Mouse (Mus musculus): ENCODE measurements around the gene Snrpb2.
A peak's percentile ranks its signal among the peaks of the same experiment; 100 is the strongest.

The Snrpb2 gene

DNA sequence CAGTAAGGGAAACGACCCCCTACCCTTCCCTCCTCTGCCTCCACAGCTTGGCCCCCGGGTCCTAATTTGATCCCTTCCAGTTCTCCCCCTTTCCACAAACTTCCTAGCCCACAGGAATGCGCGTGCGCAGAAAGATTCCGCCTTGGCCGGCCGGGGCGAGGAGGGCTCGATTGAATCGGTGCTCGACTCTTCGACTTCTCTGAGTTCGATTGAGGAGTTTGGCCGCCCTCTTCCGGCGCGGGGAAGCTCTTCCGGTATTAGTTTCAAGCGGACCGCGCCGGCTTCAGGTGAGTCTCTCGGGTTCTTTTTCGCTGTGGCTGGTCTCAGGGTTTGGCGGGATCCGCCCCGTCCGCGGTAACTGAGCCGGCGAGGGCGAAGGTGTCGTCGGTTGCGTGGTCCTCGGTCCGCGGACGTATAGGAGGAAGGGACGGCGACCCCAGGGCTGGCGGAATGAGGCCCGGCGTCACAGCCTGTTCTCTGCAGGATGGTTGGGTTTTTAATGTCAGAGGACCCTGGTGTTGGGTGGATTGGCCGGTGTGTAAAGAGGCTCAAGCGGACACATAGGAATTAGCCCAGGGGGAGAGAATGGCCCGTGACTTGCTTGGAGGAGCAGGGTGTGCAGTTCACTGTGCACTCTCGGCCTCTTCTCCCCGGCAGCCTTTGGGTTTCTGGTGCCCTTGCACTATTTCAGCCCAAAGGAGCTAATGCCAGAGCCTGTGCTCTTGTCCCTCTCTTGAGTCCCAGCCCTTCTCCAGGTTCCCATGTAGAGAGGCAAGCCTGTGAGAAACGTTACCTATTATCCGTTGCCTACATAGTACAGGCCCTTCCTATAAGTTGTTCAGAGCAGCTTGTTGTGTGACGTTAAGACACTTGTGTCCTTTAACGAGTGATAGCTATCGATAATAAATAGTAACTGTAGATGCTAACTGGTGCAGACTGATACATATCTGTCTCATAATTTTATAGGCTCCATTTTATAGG lies at the start of gene Snrpb2:
Gene Snrpb2 (plus strand): TSS at position 228 of the 981 bp plus-strand sequence.
- peak; percentile 71 to 79 for DNase-seq (ENCODE audit: low spot score in 2 of 2)

DNA sequence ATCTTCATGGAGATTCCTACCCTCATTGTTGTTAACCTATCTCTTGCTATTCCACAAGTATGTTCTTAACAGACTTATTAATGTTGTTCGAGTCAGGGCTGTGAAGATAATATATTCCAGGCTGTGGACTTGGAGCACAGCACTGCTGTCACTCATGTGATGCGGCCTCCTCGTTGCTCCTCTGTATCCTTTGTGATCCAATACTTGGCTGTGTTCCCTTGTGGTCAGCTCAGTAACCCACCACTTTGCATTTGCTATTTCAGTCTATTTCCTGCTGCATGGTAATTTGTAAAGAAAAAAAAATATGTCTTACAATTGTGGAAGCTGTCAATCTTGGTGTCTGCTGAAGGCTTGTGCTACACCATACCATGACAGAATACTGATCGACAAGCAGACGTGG lies 49.8 kb upstream of the Snrpb2 start:
- DNase-seq (ENCODE audit: low spot score in 2 of 2), result no peak

DNA sequence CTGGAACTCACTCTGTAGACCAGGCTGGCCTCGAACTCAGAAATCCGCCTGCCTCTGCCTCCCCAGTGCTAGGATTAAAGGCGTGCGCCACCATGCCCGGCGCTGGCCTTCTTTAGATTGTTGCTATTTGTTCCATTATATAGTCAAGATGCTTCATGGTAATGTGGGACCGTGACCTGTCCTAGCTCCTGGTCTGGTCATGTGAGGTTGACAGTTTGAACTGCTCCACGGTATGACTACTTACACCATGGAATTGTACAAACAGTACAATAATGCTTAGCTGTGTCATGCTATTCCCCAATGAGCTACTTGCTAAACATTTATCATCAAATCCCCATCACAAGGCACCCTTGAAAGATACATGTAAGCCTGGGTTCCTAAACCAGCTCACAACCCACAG lies 44.8 kb upstream of the Snrpb2 start:
- no peak for DNase-seq (ENCODE audit: low spot score in 2 of 2)

DNA sequence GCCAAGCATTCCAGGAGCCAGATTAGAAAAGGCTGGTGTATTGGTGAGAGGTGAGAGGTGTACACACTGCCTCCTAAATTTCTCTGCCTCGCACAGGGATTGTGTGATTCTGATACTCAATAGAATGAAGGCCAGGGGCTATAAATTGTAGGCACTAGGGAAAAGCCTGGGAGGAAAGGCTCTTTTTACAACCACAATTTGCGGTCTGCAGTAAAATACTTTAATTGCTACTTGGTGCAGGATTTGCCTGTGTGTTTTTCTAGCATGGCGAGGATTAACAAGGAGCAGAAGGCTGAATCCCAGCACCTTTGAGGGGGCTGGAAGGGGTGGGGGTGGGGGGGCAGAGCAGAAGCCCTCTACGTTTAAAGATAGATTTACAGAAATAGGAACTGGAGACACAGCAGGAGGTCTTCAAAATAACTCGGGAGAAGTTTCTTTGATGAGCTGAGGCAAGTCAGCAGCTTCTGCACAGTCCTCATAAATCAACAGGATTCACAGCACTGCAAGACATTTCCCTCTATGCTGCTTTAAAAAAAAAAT lies 44.2 kb upstream of the Snrpb2 start:
- DNase-seq (ENCODE audit: low spot score in 2 of 2), result no peak

DNA sequence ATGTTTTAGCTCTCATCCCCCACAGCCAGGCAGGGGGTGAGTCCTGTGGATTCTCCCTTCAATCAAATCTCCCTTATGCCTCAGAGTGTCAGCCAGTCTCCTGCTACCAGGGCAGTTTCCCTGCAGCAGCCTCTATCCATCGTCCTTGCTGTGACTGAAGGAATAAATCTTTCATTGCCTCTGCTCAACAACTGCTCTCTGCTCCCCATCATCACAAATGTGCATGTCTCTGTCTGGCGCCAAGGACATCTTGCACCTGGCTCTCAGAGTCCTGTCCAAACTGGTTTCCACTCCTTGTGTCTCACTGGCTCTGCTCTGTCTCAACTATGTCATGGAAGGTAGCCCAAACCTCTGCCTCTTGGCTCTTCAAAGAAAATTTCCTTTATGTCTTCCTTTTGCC lies 43.1 kb upstream of the Snrpb2 start:
- no peak for DNase-seq (ENCODE audit: low spot score in 2 of 2)

DNA sequence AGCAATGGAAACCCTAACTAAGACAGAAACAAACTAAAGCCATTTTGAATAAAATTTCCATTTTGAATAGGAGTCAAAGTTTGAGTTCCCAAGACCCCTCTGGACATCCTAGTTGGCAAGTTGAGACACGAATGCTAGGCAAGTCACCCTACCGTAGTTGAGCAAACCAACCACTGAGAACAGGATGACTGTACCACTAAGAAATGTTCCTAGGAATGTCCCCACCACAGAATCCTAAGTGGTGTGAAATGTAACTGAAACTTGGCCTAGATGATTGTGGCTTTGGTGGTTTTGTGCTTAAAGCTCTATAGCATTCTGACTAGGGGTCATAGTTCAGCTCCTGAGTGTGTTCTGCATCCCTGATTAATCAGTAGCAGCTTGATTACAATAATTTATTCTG lies 39.5 kb upstream of the Snrpb2 start:
- no peak for DNase-seq (ENCODE audit: low spot score in 2 of 2)

DNA sequence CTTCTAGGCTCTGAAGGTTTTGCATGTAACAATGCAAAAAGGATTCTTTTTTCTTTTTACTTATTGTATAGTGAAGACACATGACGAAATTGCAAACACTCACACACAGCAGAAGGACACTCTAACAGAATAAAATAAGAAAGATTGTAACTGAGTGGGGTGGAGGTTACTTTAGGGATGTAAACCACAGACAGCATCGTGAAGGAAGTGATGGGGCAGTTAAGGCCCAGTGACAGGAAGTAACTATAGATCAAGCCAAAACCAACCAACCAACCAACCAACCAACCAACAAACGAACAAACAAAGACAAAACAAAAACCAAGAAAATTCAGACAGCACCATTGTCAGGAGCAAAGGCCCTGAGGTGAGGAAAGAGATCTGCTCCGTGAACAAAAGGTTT lies 38.6 kb upstream of the Snrpb2 start:
- no peak for DNase-seq (ENCODE audit: low spot score in 2 of 2)

DNA sequence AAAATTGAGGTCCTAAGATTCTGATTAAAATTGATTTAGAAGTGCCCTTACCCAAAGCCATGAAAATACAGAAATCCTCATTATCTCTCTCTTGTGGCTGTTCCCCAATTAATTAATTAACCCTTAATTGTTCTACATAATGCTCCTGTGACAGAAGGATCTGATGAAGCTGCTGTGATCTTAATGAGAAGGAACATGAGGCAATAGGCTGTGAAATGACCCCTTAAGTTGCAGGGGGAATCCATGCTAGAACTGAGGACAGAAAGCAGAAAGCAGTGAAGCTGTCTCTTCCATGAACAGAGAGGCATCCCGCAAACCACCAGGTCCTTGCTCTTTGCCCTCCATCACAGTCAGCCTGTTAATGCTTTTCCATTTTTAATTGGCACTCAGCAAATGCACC lies 31.6 kb upstream of the Snrpb2 start:
- DNase-seq (ENCODE audit: low spot score in 2 of 2), result no peak

DNA sequence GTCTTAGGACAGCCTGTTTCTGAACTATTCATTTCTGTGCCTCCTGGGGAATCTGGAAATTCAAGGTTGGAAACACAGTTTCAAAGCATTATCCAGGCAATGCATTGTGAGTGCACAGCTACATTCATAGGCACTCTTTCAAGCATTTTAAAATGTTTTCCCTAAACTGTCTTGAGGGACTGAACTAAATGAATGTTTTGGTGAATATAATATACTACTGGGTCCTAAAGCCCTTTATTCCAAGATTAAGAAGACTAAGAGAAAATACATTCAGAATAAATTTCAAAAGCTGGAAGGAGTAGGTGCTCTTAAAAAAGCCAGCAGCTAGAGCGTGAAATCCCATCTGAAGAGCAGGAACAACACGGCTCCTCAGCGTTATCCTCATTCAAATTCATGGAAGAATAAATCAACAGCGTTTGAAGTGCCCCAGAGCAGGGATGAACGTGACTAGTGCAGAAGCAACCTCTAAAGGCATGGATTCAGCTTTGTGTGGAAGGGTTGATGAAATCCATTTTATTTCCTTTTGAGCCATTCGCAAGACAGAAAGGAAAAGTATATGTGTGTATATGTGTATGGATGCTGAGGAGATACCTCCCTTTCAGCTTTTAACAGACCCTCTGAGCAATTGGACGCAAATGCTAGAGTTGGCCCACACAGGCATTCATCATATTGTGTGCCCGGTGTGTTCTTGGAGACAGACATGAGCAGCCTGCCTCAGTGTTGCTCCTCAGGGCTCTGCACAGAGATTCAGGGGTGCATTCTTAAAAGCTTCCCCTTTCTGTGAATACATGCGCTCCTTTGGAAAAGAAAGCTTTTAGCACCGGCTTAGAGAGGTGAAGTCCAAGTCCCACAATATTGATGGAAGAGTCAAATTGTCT lies 30.2 kb upstream of the Snrpb2 start:
- no peak for DNase-seq (ENCODE audit: low spot score in 2 of 2)

DNA sequence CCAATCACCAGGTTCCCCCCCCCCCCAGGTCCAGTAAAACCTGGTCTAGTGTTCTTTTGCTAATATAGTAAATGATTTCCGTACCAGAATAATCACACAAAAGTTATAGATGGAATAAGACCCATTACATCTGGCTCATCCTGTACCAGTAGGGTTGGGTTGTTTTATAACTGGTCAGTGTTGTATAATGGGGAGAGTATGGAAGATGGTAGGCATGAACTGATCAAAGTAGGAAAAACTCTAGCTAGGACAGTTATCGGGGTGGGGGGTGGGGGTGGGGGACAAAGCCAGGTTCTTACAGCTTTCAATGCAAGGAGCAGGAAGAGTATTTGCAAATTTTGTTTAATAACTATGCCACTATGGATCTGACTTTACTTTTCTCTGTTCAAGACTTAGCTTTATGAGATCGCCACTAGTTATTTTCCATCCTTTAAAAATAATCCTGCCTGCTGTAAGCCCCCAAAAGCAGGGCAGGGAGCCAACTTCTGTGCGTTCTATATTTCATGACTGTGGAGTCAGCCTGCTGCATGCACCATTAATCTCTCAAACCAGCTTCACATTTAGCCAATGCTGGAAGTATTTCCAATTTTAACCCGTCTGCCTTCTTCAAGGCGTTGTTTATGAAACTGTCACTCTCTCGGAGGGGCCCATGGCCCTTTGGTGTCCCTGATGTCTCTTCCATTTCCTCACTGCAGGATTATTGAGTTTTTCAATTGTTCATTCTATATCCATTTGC lies 28.3 kb upstream of the Snrpb2 start:
- no peak for DNase-seq (ENCODE audit: low spot score in 2 of 2)

DNA sequence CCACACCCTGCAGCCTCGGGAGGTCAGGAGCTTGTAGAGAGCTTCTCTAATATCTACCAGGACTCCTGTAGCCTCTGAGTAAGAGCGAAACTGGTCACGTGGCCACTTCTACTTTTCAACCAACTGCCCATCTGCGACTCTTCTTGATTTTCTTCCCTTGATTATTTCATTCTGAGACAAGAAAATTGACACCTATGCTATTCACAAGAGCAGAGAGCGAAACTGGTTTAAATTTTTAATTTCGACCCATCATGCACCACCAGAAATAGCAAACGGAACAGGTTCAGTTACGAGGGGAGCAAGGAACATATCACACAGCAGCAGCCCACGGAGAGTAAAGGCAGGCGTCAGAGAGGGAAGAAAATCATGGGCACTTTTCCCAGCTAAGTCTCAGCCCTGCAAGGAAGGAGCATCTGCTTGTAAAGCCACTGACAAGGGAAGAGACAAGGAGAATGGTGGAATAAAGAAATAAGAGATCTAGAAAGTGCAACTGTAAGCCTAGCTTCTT lies 27.7 kb upstream of the Snrpb2 start:
- DNase-seq (ENCODE audit: low spot score in 2 of 2), result no peak

DNA sequence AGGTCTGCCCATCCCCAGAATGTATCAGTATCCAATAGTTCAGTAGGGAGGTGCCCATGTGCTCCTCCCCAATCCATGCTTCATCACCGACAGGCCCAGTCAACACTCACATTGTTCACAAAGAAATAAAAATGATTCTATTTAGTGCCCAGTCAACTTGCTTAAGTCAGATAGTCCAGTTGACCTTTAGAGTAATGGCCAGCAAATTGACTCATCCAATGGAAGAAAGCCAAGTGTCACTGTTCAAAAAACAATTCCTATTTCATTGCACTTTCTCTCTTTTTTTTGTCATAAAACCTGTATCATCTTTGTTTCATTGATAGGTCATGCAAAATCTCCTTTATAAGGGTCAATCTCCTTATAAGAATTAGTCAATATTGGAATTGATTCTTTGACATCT lies 21.2 kb upstream of the Snrpb2 start:
- no peak for DNase-seq (ENCODE audit: low spot score in 2 of 2)

DNA sequence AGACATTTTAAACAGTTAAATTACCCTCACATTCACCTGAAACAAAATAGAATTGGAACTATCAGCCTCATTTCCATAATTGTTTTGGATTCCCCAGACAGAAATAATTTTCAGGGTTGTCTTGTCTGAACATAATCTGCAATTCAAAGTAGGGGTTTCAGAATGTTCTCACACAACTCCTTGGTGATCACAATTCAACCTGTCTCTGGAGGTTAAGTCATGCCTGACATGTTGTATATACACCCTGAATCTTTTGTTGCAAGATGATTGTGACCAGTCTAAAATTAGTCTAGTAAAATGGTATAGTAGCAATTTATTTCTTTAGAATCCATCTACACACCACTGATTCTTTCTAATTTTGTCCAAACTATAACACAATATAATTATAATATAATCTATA lies 7.6 kb upstream of the Snrpb2 start:
- DNase-seq (ENCODE audit: low spot score in 2 of 2), result no peak

DNA sequence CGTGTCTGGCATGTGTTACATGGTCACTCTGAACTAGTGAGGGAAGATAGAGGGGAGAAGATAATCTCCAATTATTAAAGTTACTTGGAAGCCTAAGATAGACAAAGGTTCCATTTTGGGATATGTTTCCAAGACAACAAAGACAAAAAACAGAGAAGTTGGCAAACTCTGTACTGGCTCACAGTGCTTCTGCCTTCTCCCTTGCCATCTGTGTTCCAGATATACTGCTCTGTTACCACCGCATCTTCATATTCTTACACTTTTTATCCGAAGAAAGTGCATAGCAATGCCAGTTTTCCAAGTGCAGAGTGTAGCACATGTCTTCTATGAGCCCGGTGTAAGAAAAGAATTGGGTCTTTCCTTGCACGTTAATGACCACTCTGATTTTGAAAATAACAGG lies 6.1 kb upstream of the Snrpb2 start:
- DNase-seq (ENCODE audit: low spot score in 2 of 2), result no peak

DNA sequence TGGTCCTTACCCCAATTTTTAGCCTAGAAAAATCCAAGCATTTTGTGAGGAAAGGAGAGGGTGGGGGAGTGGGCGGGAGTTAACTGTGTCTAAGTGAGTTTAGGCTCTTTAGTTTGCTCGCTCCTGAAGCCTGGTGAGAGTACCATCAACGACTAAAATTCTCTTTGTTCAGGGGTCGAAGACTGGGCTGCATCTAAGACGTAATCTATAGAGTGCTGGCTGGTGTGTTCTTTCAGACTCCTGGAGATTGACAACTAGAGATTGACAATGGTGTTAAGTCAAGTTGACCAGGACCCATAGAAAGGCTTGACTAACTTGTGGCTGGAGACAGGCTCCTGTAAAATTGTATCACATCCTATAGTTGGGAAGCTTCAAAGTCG lies 417 bp upstream of the Snrpb2 start:
- DNase-seq (ENCODE audit: low spot score in 2 of 2), result no peak

DNA sequence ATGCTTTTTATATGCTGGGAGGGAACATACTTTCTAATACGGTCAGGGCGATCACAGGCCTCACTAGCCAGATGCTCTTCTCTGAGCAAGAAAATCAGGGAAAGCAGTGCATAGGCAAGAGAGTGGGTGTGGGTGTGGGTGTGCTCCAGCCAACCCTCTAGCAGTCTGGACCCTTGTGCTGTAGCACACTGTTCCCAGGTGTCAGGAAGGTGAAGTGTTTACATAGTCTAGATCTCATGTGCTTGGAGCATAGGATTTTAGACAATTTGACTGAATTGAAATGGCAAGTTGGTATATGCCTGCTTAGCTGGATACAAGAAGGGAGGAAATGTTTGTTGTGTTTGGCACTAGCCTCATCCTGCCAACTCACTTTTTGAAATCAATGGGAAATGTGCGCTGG lies 3.1 kb downstream of the Snrpb2 start:
- no peak for DNase-seq (ENCODE audit: low spot score in 2 of 2)

DNA sequence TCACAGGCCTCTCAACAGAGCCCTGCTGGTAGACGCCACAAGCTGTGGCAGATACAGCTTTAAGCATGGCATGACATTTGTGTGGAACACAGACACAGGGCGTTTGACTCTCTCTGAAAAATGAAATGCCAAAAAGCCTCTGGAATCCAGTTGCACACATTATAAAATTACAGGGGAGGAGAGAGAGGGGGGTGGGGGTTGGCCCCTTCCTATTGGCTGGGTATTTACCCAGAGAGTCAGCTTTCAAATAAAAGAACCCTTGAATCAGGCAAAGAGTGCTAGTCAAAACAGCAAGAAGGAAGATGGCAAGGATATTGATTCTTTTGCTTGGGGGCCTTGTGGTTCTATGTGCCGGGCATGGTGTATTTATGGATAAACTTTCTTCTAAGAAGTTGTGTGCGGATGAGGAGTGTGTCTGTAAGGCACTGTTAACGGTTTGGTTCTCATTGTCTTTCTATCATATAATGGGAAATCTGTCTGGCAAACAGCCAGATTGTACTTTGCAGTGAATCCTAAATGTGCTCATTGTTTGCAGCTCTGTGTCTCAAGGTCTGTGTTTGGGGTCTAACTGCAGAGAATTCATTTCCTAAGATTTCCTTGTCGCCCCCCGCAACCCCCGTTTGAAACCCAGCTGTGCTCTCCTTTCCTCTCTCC lies 15.5 kb downstream of the Snrpb2 start, which contains the start of gene Otor:
Gene Otor (plus strand): TSS at position 276 of the 654 bp plus-strand sequence.
- no peak for DNase-seq (ENCODE audit: low spot score in 2 of 2)

DNA sequence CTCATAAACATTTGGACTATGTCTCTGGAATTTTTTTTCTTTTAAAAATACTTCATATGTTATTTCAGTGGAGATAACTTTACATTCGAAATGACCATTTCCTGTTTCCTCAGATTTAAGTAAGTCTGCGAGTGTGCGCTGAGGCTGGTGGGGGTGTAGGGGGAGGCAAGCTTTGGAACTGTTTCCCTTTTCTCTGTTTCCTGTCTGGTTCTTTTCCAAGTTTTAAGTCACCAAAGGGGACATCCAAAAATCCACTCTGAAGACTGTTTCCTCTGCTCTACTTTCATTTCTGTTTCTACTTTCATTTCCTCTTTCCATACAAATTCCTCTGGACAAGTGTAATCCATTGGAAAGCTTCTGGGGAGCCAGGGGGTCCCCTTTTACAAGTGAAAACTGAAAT lies 18.9 kb downstream of the Snrpb2 start:
- no peak for DNase-seq (ENCODE audit: low spot score in 2 of 2)

DNA sequence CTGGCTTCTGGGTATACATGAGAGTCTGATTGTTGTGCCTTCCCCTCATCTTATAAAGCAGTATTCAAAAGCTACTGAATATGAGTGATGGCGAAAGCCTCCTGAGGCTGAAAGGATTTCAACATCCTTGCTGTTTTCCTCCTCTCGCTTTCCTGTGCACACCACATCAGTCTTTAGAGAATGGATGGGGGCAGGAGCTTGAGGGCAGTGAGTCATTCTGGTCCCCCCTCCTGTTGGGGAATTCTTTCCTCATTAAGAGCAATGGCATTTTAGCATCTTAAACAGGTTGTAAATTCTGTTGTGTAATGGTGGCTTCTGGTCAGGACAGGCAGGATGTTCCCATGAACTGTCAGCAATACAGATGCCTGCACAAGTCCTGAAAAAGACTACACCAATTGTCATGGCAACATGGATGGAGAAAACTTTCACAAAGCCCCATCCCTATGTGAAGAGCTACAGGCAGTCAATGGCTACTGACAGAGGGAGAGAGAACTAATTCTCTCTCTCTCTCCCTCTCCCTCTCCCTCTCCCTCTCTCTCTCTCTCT lies 22.1 kb downstream of the Snrpb2 start:
- DNase-seq (ENCODE audit: low spot score in 2 of 2), result no peak

DNA sequence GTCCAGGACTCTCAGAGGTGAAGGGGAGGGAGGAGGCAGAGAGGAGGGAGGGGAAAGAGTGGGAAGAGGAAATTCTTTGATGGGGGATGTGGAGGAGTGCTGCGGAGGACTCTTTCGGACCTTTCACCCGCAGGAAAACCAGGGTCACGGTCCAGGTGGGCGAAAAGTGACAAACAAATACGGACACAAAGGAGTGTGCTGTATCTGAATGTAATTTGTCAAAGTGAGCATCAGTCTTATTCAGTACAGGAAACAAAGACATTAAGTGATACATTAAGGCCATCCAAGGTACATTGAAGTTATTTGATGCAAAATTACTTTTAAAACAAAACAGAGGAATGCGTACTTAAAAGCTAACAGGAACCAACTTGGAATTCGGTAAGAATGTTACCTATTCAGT lies 27.0 kb downstream of the Snrpb2 start:
- no peak for DNase-seq (ENCODE audit: low spot score in 2 of 2)

DNA sequence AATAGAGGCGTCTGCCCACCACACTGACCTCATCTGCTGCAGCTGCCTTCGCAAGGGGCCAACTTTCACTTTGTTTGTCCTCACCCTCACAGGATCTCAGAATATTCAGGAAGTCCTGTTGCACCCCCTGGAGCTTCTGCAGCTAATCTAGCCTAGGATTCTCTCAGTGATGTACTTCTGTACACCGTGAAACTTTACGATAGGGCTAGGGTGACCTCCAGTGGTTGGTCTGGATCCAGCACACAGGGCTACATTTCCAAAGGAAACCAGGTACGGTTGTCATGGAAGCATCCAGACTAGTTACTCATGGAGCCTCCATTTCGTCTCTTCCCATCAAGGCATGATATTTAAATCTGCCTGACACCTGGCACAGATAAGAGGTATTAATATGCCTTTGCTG lies 30.9 kb downstream of the Snrpb2 start:
- DNase-seq (ENCODE audit: low spot score in 2 of 2), result peak; percentile 81 to 84
